In genomic region chr5:122291149-122291548, GRCm38 (mm10) we compare ENCODE assay signal across 10 mouse cellular contexts. TPM values are rescaled to one million over a fixed set of nuclear protein-coding genes. Genes with fewer than 3 reads are reported as not detected.
DNase-seq lines count a peak whose midpoint lies in the region; ATAC-seq and TF ChIP-seq lines count a peak whose summit lies in the region.
"Had no signal": no experiment of that assay in that cellular context is flagged by ENCODE, and none has a peak within 500 bp of the region (broad histone marks: within the 10 kb centered on the region; RNA-seq: fewer than 3 reads in every experiment).

No protein-coding gene starts in this region.

- peaks cover 13% of the 10 kb centered on the region for H3K4me1 ChIP-seq in lung, postnatal 0 days (ENCODE audit: insufficient read depth, low read depth, low read length)
- no peaks in the 10 kb centered on the region; the same call in 1 of the 2 replicates for H3K4me1 ChIP-seq in intestine, postnatal 0 days (replicated peaks; ENCODE audit: control insufficient read depth, insufficient read depth, low read length)
- H3K4me1 ChIP-seq in stomach, embryonic 15.5 days, result peaks cover 43% of the 10 kb centered on the region

- ATAC-seq in lung, postnatal 0 days, result no peak
- no peak for ATAC-seq in intestine, postnatal 0 days
- ATAC-seq in stomach, embryonic 15.5 days (ENCODE audit: insufficient read depth, low FRiP score, low read depth), result no peak
- ATAC-seq: midbrain, embryonic 13.5 days had no signal

- peak overlapping the region; percentile 5; the same call in 1 of the 2 replicates for H3K4me2 ChIP-seq in lung, postnatal 0 days (replicated peaks; ENCODE audit: low read depth, low read length)
- H3K4me2 ChIP-seq in intestine, postnatal 0 days (replicated peaks; ENCODE audit: low read depth), result peak overlapping the region; percentile 49; the same call in 1 of the 2 replicates
- H3K4me2 ChIP-seq in stomach, embryonic 15.5 days, result 0 out of 2 replicates have a peak overlapping the region, but pooled peaks have one; percentile 8
- H3K4me2 ChIP-seq: limb, embryonic 12.5 days; midbrain, embryonic 13.5 days had no signal

- no peak for TF ChIP-seq CTCF in gastrocnemius, adult 2 months (IDR thresholded peaks at IDR 0.05)
- no peak for TF ChIP-seq CTCF in lung, postnatal 0 days (IDR thresholded peaks at IDR 0.05)
- TF ChIP-seq CTCF in intestine, postnatal 0 days (IDR thresholded peaks at IDR 0.05; ENCODE audit: low read depth), result no peak
- TF ChIP-seq CTCF in layer of hippocampus, adult 2 months (conservative IDR thresholded peaks at IDR 0.05), result no peak

- no peaks in the 10 kb centered on the region for H3K36me3 ChIP-seq in lung, postnatal 0 days (ENCODE audit: insufficient read depth, low read length)
- H3K36me3 ChIP-seq in intestine, postnatal 0 days (ENCODE audit: control insufficient read depth, insufficient read depth), result no peaks in the 10 kb centered on the region
- no peaks in the 10 kb centered on the region for H3K36me3 ChIP-seq in stomach, embryonic 15.5 days

- intact Hi-C loops in gastrocnemius, adult 2 months (cut with DNase I), result no loop called here

- no peaks in the 10 kb centered on the region for H3K27me3 ChIP-seq in lung, postnatal 0 days (replicated peaks; ENCODE audit: insufficient read depth, low read length)
- H3K27me3 ChIP-seq in intestine, postnatal 0 days (replicated peaks; ENCODE audit: control insufficient read depth, insufficient read depth, low read length), result no peaks in the 10 kb centered on the region
- no peaks in the 10 kb centered on the region for H3K27me3 ChIP-seq in stomach, embryonic 15.5 days (replicated peaks)
- H3K27me3 ChIP-seq: limb, embryonic 12.5 days; midbrain, embryonic 13.5 days had no signal

- TF ChIP-seq EP300 in lung, postnatal 0 days (IDR thresholded peaks at IDR 0.05), result no peak

- peak overlapping the region; percentile 85 for H3K27ac ChIP-seq in gastrocnemius, adult 2 months
- peak overlapping the region; percentile 76 for H3K27ac ChIP-seq in lung, postnatal 0 days (ENCODE audit: low read length)
- peak overlapping the region; percentile 82 for H3K27ac ChIP-seq in intestine, postnatal 0 days (ENCODE audit: low read depth, low read length)
- H3K27ac ChIP-seq in stomach, embryonic 15.5 days, result peak overlapping the region; percentile 69
- H3K27ac ChIP-seq in layer of hippocampus, adult 2 months, result no peak overlapping the region
- H3K27ac ChIP-seq: limb, embryonic 12.5 days; midbrain, embryonic 13.5 days had no signal

- H3K4me3 ChIP-seq in gastrocnemius, adult 2 months, result peak overlapping the region; percentile 45
- no peak overlapping the region for H3K4me3 ChIP-seq in lung, postnatal 0 days (ENCODE audit: low read depth, low read length)
- no peak overlapping the region for H3K4me3 ChIP-seq in intestine, postnatal 0 days (ENCODE audit: low read depth, low read length)
- no peak overlapping the region for H3K4me3 ChIP-seq in stomach, embryonic 15.5 days (replicated peaks)
- H3K4me3 ChIP-seq in layer of hippocampus, adult 2 months, result no peak overlapping the region
- H3K4me3 ChIP-seq: limb, embryonic 12.5 days; midbrain, embryonic 13.5 days had no signal

- DNase-seq in gastrocnemius, adult 2 months, result no peak
- no peak for DNase-seq in gastrocnemius, postnatal 4 days (ENCODE audit: low spot score in 2 of 2)
- DNase-seq in lung, postnatal 0 days (ENCODE audit: low spot score), result no peak
- no peak for DNase-seq in lung, postnatal 25 days (ENCODE audit: low spot score)
- DNase-seq in layer of hippocampus, adult 2 months (ENCODE audit: low spot score in 2 of 2), result no peak
- no peak for DNase-seq in right cerebral cortex, postnatal 25 days

- no peak overlapping the region for H3K9ac ChIP-seq in lung, postnatal 0 days (replicated peaks; ENCODE audit: low read depth)
- no peak overlapping the region for H3K9ac ChIP-seq in intestine, postnatal 0 days (ENCODE audit: low read depth, low read length)
- no peak overlapping the region for H3K9ac ChIP-seq in stomach, embryonic 15.5 days
- H3K9ac ChIP-seq: limb, embryonic 12.5 days; midbrain, embryonic 13.5 days had no signal

- WGBS in lung, postnatal 0 days, result 49% methylated on average over 6 of the region's 6 CpGs
- 33% methylated on average over 6 of the region's 6 CpGs for WGBS in intestine, postnatal 0 days
- WGBS in stomach, embryonic 15.5 days, result 53% methylated on average over 6 of the region's 6 CpGs

- no peaks in the 10 kb centered on the region for H3K9me3 ChIP-seq in lung, postnatal 0 days (ENCODE audit: low read length)
- no peaks in the 10 kb centered on the region for H3K9me3 ChIP-seq in intestine, postnatal 0 days (ENCODE audit: control insufficient read depth)
- H3K9me3 ChIP-seq in stomach, embryonic 15.5 days, result no peaks in the 10 kb centered on the region
- H3K9me3 ChIP-seq: midbrain, embryonic 13.5 days had no signal

RNA-seq across cellular contexts. Expression of gene Pptc7, which starts 7.0 kb away (rescaled TPM):
- total RNA-seq in gastrocnemius, adult 2 months (2021), result 100 to 1,000 TPM; 103 to 115 TPM
- 10 to 100 TPM; 16.6 to 17.0 TPM for total RNA-seq in gastrocnemius, postnatal 4 days (2021)
- 12.2 and 12.7 TPM in 2 replicates for polyA plus RNA-seq in lung, postnatal 0 days (2015; fragmentation: Nextera tagmentation; extraction: Ambion mirVana)
- 13.0 and 13.6 TPM in 2 replicates for polyA plus RNA-seq in intestine, postnatal 0 days (2015; fragmentation: Nextera tagmentation; extraction: Ambion mirVana)
- polyA plus RNA-seq in stomach, embryonic 15.5 days (2015; fragmentation: Nextera tagmentation; extraction: Ambion mirVana), result 10.5 and 10.6 TPM in 2 replicates
- 10 to 100 TPM; 39.8 to 41.1 TPM for total RNA-seq in layer of hippocampus, adult 2 months (2021)

RNA-seq across cellular contexts. Expression of gene Tctn1, which starts 26.9 kb away (rescaled TPM):
- 1 to 10 TPM; 1.8 to 2.0 TPM for total RNA-seq in gastrocnemius, adult 2 months (2021)
- total RNA-seq in gastrocnemius, postnatal 4 days (2021), result 1 to 10 TPM; 7.6 to 10.0 TPM
- polyA plus RNA-seq in lung, postnatal 0 days (2015; fragmentation: Nextera tagmentation; extraction: Ambion mirVana), result 4.5 and 5.1 TPM in 2 replicates
- polyA plus RNA-seq in intestine, postnatal 0 days (2015; fragmentation: Nextera tagmentation; extraction: Ambion mirVana), result 1.6 and 1.9 TPM in 2 replicates
- polyA plus RNA-seq in stomach, embryonic 15.5 days (2015; fragmentation: Nextera tagmentation; extraction: Ambion mirVana), result 4.8 and 5.0 TPM in 2 replicates
- total RNA-seq in layer of hippocampus, adult 2 months (2021), result 10 to 100 TPM; 15.2 TPM
